Mouse (Mus musculus) MEL (cell line): Measurements from ENCODE around the gene Pank1. TPM values are rescaled to one million over a fixed set of nuclear protein-coding genes. Genes with fewer than 3 reads are reported as not detected.

Experiments
- DNase-seq: peaks from one replicate; pipeline ENCODE4 v3.0.0; 2011; ENCODE audit warnings: low read depth, low spot score
- H3K27ac ChIP-seq: 2 replicates; pipeline ENCODE4 v1.5.1; 2012; ENCODE audit warnings: low read depth, mild to moderate bottlenecking, control low read depth, low read length, moderate library complexity; ENCODE audit not compliant: control insufficient read depth
- H3K27me3 ChIP-seq, 2 experiments: fragments of 150-350 bp in 1 of 2; sonication (generic) in 1 of 2; 2 replicates each; pipeline ENCODE4 v1.6.1; 2012; ENCODE audit warnings: low read length in 2 of 2, mild to moderate bottlenecking in 2 of 2, improper control_type of control experiment in 1 of 2, moderate library complexity in 1 of 2; ENCODE audit not compliant: insufficient read depth in 2 of 2, control insufficient read depth in 1 of 2
- H3K36me3 ChIP-seq, 2 experiments: 2 replicates each; pipeline ENCODE4 v1.6.1; 2012 to 2014; ENCODE audit warnings: low read length in 2 of 2, improper control_type of control experiment in 1 of 2, inconsistent platforms in 1 of 2, mild to moderate bottlenecking in 1 of 2; ENCODE audit not compliant: insufficient read depth in 2 of 2, control insufficient read depth in 1 of 2
- H3K4me1 ChIP-seq, 2 experiments: fragments of 150-350 bp in 1 of 2; sonication (generic) in 1 of 2; 2 replicates each; pipeline ENCODE4 v1.6.1; 2012; ENCODE audit warnings: low read length in 2 of 2, improper control_type of control experiment in 1 of 2, mild to moderate bottlenecking in 1 of 2; ENCODE audit not compliant: insufficient read depth in 2 of 2, control insufficient read depth in 1 of 2
- H3K4me3 ChIP-seq, 2 experiments: fragments of 150-350 bp in 1 of 2; sonication (generic) in 1 of 2; 2 replicates each; pipeline ENCODE4 v1.5.1; 2012; ENCODE audit warnings: low read depth in 2 of 2, low read length in 2 of 2, mild to moderate bottlenecking in 2 of 2, moderate library complexity in 2 of 2, control low read depth in 1 of 2, improper control_type of control experiment in 1 of 2; ENCODE audit not compliant: control insufficient read depth in 1 of 2, insufficient read depth in 1 of 2
- H3K79me2 ChIP-seq: 2 replicates; pipeline ENCODE4 v1.6.1; 2012; ENCODE audit warnings: mild to moderate bottlenecking, low read length, moderate library complexity; ENCODE audit not compliant: control insufficient read depth, poor library complexity, insufficient read depth
- H3K9ac ChIP-seq: 2 replicates; pipeline ENCODE4 v1.6.1; 2012; ENCODE audit warnings: low read depth, mild to moderate bottlenecking, control low read depth, low read length, moderate library complexity; ENCODE audit not compliant: control insufficient read depth, poor library complexity, severe bottlenecking
- H3K9me3 ChIP-seq: fragments of 150-350 bp; sonication (generic); replicated peaks from 2 replicates; pipeline ENCODE4 v1.6.1; 2012; ENCODE audit warnings: mild to moderate bottlenecking, low read length, improper control_type of control experiment, moderate library complexity; ENCODE audit not compliant: insufficient read depth
- EP300 ChIP-seq, 2 experiments: IDR thresholded peaks; 2 replicates each; pipeline ENCODE4 v1.6.1; 2011; ENCODE audit warnings: improper control_type of control experiment in 2 of 2, low read length in 2 of 2, low read depth in 1 of 2, mild to moderate bottlenecking in 1 of 2
- GABPA ChIP-seq: IDR thresholded peaks from 2 replicates; pipeline ENCODE4 v1.6.1; 2012; ENCODE audit warnings: low read depth, mild to moderate bottlenecking, inconsistent platforms, low read length, improper control_type of control experiment, moderate library complexity
- GATA1 ChIP-seq: IDR thresholded peaks from 2 replicates; pipeline ENCODE4 v1.6.1; 2011; ENCODE audit warnings: low read depth, low read length, improper control_type of control experiment
- KAT2A ChIP-seq: conservative IDR thresholded peaks from 2 replicates; pipeline ENCODE4 v1.6.1; 2012; ENCODE audit warnings: low read depth, low read length, improper control_type of control experiment, inconsistent platforms
- MAX ChIP-seq: IDR thresholded peaks from 2 replicates; pipeline ENCODE4 v1.6.1; 2011; ENCODE audit warnings: low read length, improper control_type of control experiment
- MAZ ChIP-seq: IDR thresholded peaks from 2 replicates; pipeline ENCODE4 v1.6.1; 2012; ENCODE audit warnings: low read depth, mild to moderate bottlenecking, inconsistent platforms, low read length, improper control_type of control experiment
- MYB ChIP-seq: IDR thresholded peaks from 2 replicates; pipeline ENCODE4 v1.6.1; 2011; ENCODE audit warnings: mild to moderate bottlenecking, low read depth, low read length, improper control_type of control experiment
- NELFE ChIP-seq: IDR thresholded peaks from 2 replicates; pipeline ENCODE4 v1.6.1; 2011; ENCODE audit warnings: low read depth, low read length, improper control_type of control experiment
- POLR2AphosphoS5 ChIP-seq: IDR thresholded peaks from 2 replicates; pipeline ENCODE4 v1.6.1; 2012; ENCODE audit warnings: low read depth, borderline replicate concordance, mild to moderate bottlenecking, inconsistent platforms, low read length, moderate library complexity, mixed read lengths
- SMC3 ChIP-seq: IDR thresholded peaks from 2 replicates; pipeline ENCODE4 v1.6.1; 2011; ENCODE audit warnings: low read depth, low read length, improper control_type of control experiment
- TBP ChIP-seq: IDR thresholded peaks from 2 replicates; pipeline ENCODE4 v1.8.0; 2011; ENCODE audit warnings: low read depth, low read length, improper control_type of control experiment
- TCF12 ChIP-seq: IDR thresholded peaks from 2 replicates; pipeline ENCODE4 v1.6.1; 2014; ENCODE audit warnings: low read depth, mild to moderate bottlenecking, inconsistent platforms, low read length, improper control_type of control experiment, moderate library complexity
- USF2 ChIP-seq, 2 experiments: IDR thresholded peaks; 2 replicates each; pipeline ENCODE4 v1.6.1; 2011 to 2012; ENCODE audit warnings: improper control_type of control experiment in 2 of 2, low read length in 2 of 2, borderline replicate concordance in 1 of 2, inconsistent platforms in 1 of 2, low read depth in 1 of 2, mild to moderate bottlenecking in 1 of 2; ENCODE audit not compliant: insufficient read depth in 1 of 2
- ZKSCAN1 ChIP-seq: IDR thresholded peaks from 2 replicates; pipeline ENCODE4 v1.6.1; 2012; ENCODE audit warnings: low read depth, mild to moderate bottlenecking, inconsistent platforms, low read length, improper control_type of control experiment, moderate library complexity
- ZMIZ1 ChIP-seq: IDR thresholded peaks from 2 replicates; pipeline ENCODE4 v1.6.1; 2012; ENCODE audit warnings: low read depth, mild to moderate bottlenecking, inconsistent platforms, low read length, improper control_type of control experiment, moderate library complexity
- polyA plus RNA-seq, 2 experiments: library from polyadenylated mRNA; stranded (reverse) in 1 of 2; unstranded in 1 of 2; fragments of >175 nt in 1 of 2; fragments of >200 nt in 1 of 2; gene quantifications; 2 replicates each; pipeline versions ENCODE4 v1.2.1 to v1.2.4; 2012; ENCODE audit warnings: low replicate concordance in 2 of 2, low read depth in 1 of 2; ENCODE audit not compliant: insufficient read length in 2 of 2, insufficient read depth in 1 of 2, missing spikeins in 1 of 2
- total RNA-seq: library from RNA; depleted of rRNA; stranded (reverse); fragments of 300-350 nt; gene quantifications from 2 replicates; pipeline ENCODE4 v1.2.3, GENCODE M21; 2012

The Pank1 gene
- total and polyA plus RNA-seq, 3 experiments = 7.2 to 7.6 TPM; not detected in 1

DNA sequence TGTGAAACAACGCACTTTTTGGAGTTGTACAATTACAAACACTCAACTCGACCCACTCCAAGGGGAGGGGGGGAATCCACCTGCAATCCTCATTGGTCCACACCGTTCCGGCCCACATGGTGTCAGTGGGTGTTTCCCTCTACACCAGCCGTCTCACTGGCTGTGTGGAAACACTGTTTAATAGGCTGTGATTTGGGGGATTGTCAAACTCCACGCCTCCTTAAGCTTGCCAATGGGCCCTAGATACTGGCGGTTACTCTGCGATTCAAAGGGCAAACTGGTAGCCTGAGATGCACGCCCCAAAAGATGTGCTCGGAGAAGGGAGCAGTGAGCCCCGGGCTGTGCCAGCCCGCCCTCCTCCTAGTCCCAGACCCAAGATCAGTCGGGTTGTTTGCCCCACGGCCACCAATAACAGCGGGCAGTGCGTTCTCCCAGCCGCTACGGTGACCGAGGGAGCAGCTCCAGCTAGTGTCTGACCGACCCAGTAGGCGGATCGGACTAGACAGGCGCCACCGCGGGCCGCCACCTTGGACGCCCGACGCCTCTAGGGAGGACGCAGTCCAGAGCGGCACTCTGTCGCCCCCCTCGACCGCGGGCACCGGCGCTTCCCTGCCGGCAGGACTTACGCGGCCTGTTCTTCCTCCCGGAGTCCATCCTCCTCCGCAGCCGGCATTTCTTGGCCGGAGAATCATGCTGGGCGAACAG, 1.2 kb downstream of the Pank1 start (continued):
- 0 out of 4 replicates have a peak, but pooled peaks of 1 of the 2 experiments have one; percentile 5 for TF ChIP-seq EP300 (IDR thresholded peaks at IDR 0.05; ENCODE audit: low read depth in 1 of 2, low read length in 2 of 2)
- peak; percentile 89 for TF ChIP-seq NELFE
- peak; percentile 95 for TF ChIP-seq ZMIZ1

DNA sequence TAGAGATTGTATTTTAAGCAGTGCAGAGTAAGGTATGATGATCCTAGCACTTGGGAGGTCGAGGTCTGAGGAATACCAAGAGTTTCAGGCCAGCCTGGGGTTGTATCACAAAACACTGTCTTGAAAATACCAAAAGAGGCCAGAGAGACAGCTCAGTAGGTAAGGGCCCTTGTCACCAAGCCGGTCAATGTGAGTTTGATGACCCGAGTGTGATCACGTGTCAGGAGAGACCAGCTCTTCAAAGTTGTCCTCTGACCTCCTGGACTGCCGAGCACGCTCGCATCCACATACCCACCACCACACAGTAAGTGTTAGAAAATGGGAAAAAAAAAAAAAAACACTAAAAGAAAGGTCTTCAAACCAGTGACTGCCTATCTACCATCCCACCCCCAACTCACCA, 2.6 kb downstream of the Pank1 start:
- Histone ChIP-seq H3K27me3 (no peaks in the 10 kb centered on the region), H3K4me1 (peaks cover 0 to 20% of the 10 kb centered on the region in 2 experiments), H3K4me3 (no peak overlapping the region), H3K9ac (no peak overlapping the region), H3K27ac (no peak overlapping the region), H3K79me2 (peaks cover 52% of the 10 kb centered on the region), H3K36me3 (peaks cover 0 to 21% of the 10 kb centered on the region in 2 experiments; a peak in 2 of 4 replicates), H3K9me3 (no peaks in the 10 kb centered on the region)
- TF ChIP-seq KAT2A (no peak), TBP (no peak), MAZ (no peak)
- no peak for DNase-seq

DNA sequence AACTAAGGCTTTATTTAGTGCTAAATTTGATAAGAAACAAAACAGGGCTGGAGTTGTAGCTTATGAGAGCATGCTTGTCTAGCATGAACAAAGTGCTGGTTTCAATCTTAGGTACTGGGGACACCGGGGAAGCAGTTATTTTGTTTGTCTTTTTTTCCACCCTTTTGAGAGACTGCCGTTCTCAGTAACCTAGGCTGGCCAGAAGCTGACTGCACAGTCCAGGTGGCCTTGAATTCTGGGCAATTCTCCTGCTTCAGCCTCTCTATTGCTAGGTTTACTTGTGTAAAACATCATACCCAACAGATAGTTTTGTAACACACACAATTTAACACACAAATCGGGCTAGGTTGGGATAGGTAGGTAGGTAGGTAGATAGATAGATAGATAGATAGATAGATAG, 9.9 kb downstream of the Pank1 start:
- no peak for DNase-seq
- no peak for TF ChIP-seq MYB
- no peak for TF ChIP-seq TBP
- peak; percentile 27; the same call in 1 of the 2 replicates for TF ChIP-seq GATA1
- no peak overlapping the region for H3K9ac ChIP-seq

DNA sequence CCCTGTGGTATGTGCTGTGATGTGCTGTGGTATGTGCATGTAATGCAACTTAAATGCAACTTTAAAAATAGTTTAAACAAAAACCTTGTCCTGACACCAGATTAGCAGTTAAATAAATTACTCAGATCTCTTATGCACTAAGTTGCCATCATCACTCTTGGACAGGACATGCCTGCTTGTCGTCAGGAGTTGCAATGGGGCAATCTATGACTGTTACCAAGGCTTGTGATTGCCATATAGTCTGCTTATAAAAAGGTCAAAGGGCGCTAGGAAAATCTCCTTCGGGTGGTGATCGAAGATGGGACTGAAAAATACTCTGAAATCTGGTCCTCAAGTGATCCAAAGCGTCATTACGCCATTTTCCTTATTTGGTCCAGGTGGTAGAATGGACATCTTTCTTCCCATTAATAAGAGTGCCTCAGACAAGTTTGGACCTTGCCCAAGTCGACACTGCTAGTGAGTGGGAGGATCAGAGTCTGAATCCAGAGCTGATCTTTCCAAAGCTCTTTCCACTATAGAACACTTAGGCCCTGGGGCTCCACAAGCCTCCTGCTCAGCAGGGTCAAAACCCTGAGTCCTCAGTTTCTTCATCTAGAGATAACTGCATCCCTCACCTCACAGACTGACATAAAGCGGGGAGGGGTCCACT, 11.0 kb downstream of the Pank1 start:
- H3K9ac ChIP-seq = no peak overlapping the region
- no peaks in the 10 kb centered on the region for H3K27me3 ChIP-seq
- H3K4me3 ChIP-seq = no peak overlapping the region
- TF ChIP-seq ZKSCAN1 = no peak
- TF ChIP-seq GABPA = no peak
- no peak for TF ChIP-seq USF2 (IDR thresholded peaks at IDR 0.05; ENCODE audit: borderline replicate concordance in 1 of 2, insufficient read depth in 1 of 2, low read depth in 1 of 2, low read length in 2 of 2)
- no peak for TF ChIP-seq SMC3
- no peak for TF ChIP-seq MAX
- TF ChIP-seq TCF12 = no peak
- TF ChIP-seq POLR2AphosphoS5 = no peak
- DNase-seq = no peak
- H3K27ac ChIP-seq = no peak overlapping the region
- H3K79me2 ChIP-seq = peaks cover 21% of the 10 kb centered on the region
- no peaks in the 10 kb centered on the region for H3K36me3 ChIP-seq
- H3K9me3 ChIP-seq = no peaks in the 10 kb centered on the region
- no peaks in the 10 kb centered on the region for H3K4me1 ChIP-seq

More for the DNA sequence above, 9.9 kb downstream of the Pank1 start:
- Histone ChIP-seq H3K4me3 (no peak overlapping the region), H3K79me2 (peaks cover 26% of the 10 kb centered on the region), H3K9me3 (no peaks in the 10 kb centered on the region), H3K36me3 (no peaks in the 10 kb centered on the region), H3K4me1 (no peaks in the 10 kb centered on the region), H3K27me3 (no peaks in the 10 kb centered on the region), H3K27ac (no peak overlapping the region)
